Mouse (Mus musculus) heart, postnatal 25 days (tissue): ENCODE data around the gene Afmid. TPM values are rescaled to one million over a fixed set of nuclear protein-coding genes. Genes with fewer than 3 reads are reported as not detected.

Experiments
- DNase-seq: peaks from one replicate; pipeline ENCODE4 v3.0.0; 2022; ENCODE audit warnings: low spot score
- intact Hi-C: fragments of 180-260 bp; cut with DNase I; formaldehyde crosslinking; loops from one replicate; pipeline ENCODE4 v1.15.1; 2025
- total RNA-seq, 2 experiments: library from RNA; stranded (reverse); gene quantifications; 2 replicates each; pipeline ENCODE4 v1.2.3; 2021

Gene Afmid
- total RNA-seq, 2 experiments from 2014 or later, result 4.3 to 5.6 TPM

- intact Hi-C loops, result loop anchor here (2.0 to 5.0 kb wide), 2 partner anchors 40 to 99 kb away; partner anchors contain the start of gene Socs3
- DNase-seq, result peak; percentile 69
These were observed 47.3 kb downstream of the Afmid start, which contains the start of gene Tha1 for GRCm38 (mm10) chr11:117872861-117873608. Gene Tha1 (minus strand): TSS chr11:117873481.

GRCm38 (mm10) chr11:117874419-117874818 lies 48.7 kb downstream of the Afmid start:
- DNase-seq, result no peak
- intact Hi-C loops, result loop anchor here (5.0 kb wide), 1 partner anchor 98 kb away; the partner anchor contains the start of gene Socs3

- intact Hi-C loops, result no loop called here
- no peak for DNase-seq
These were observed 50.0 kb downstream of the Afmid start for GRCm38 (mm10) chr11:117875681-117876080.

GRCm38 (mm10) chr11:117877917-117878745 lies 52.4 kb downstream of the Afmid start:
- intact Hi-C loops, result no loop called here
- no peak for DNase-seq

- no peak for DNase-seq
- intact Hi-C loops, result no loop called here
These were observed 53.2 kb downstream of the Afmid start for GRCm38 (mm10) chr11:117878892-117879291.

GRCm38 (mm10) chr11:117879676-117880075 lies 54.0 kb downstream of the Afmid start:
- DNase-seq, result no peak
- intact Hi-C loops, result no loop called here

- intact Hi-C loops, result no loop called here
- DNase-seq, result no peak
These were observed 54.7 kb downstream of the Afmid start for GRCm38 (mm10) chr11:117880336-117880976.

- intact Hi-C loops, result no loop called here
- no peak for DNase-seq
These were observed 55.2 kb downstream of the Afmid start for GRCm38 (mm10) chr11:117880977-117881358.

GRCm38 (mm10) chr11:117881787-117882186 lies 56.1 kb downstream of the Afmid start:
- DNase-seq, result no peak
- intact Hi-C loops, result no loop called here

GRCm38 (mm10) chr11:117882208-117882607 lies 56.5 kb downstream of the Afmid start:
- intact Hi-C loops, result no loop called here
- no peak for DNase-seq

- intact Hi-C loops, result no loop called here
- DNase-seq, result no peak
These were observed 60.3 kb downstream of the Afmid start for GRCm38 (mm10) chr11:117886000-117886399.

GRCm38 (mm10) chr11:117888168-117888852 lies 62.6 kb downstream of the Afmid start:
- DNase-seq, result no peak
- intact Hi-C loops, result no loop called here

GRCm38 (mm10) chr11:117888853-117889822 lies 63.4 kb downstream of the Afmid start:
- DNase-seq, result no peak
- intact Hi-C loops, result no loop called here

Other genes with a start within 250 kb of the Afmid start
- 10 to 100 TPM; 25.7 to 33.4 TPM for gene Tnrc6c, start 171.6 kb upstream of the Afmid start, total RNA-seq
- 1 to 10 TPM; 2.9 to 3.4 TPM for gene Tmc8, start 43.8 kb upstream of the Afmid start, total RNA-seq
- 10 to 100 TPM; 14.4 to 18.8 TPM for gene Tmc6, start 43.7 kb upstream of the Afmid start, total RNA-seq
- gene 6030468B19Rik, start 28.3 kb upstream of the Afmid start, total RNA-seq, result not detected
- gene Gm20708, start 16.3 kb upstream of the Afmid start, total RNA-seq, result 1 to 10 TPM in 1 of 2 experiments, under 1 TPM in 1; 0.36 to 1.2 TPM
- gene Syngr2, start 16.3 kb upstream of the Afmid start, total RNA-seq, result 100 to 1,000 TPM; 109 to 113 TPM
- 1 to 10 TPM; 2.3 to 3.2 TPM for gene Tk1, start 168 bp downstream of the Afmid start, total RNA-seq
- 1 to 10 TPM in 1 of 2 experiments, under 1 TPM in 1; 0.73 to 1.3 TPM for gene Birc5, start 23.3 kb downstream of the Afmid start, total RNA-seq
- gene Tmem235, start 34.8 kb downstream of the Afmid start, total RNA-seq, result not detected
- gene Tha1, start 47.6 kb downstream of the Afmid start, total RNA-seq, result 1 to 10 TPM; 6.7 to 7.3 TPM
- gene Socs3, start 144.1 kb downstream of the Afmid start, total RNA-seq, result 1 to 10 TPM; 5.2 to 6.3 TPM
- gene Pgs1, start 160.4 kb downstream of the Afmid start, total RNA-seq, result 10 to 100 TPM; 18.1 to 18.2 TPM